Mouse (Mus musculus) heart, postnatal 0 days (tissue): ENCODE results near the gene Bbs10. TPM values are rescaled to one million over a fixed set of nuclear protein-coding genes. Genes with fewer than 3 reads are reported as not detected.

ENCODE experiments used
- ATAC-seq: fragments of 200-750 bp; cut with Nextera tagmentation; 2 replicates; pipeline ENCODE4 v1.8.0; 2017; ENCODE audit warnings: low read depth, moderate number of reproducible peaks, moderate library complexity; ENCODE audit not compliant: insufficient read depth
- DNase-seq: peaks from one replicate; pipeline ENCODE4 v3.0.0-alpha.2; 2016; ENCODE audit warnings: low spot score
- H3K27ac ChIP-seq: fragments of 300-500 bp; sonication (generic); 2 replicates; pipeline ENCODE4 v1.5.1; 2014; ENCODE audit warnings: low read depth, mild to moderate bottlenecking
- H3K27me3 ChIP-seq: fragments of 300-500 bp; sonication (generic); 2 replicates; pipeline ENCODE4 v1.6.1; 2014; ENCODE audit warnings: low read length, mixed read lengths; ENCODE audit not compliant: control insufficient read depth, insufficient read depth
- H3K36me3 ChIP-seq: fragments of 300-500 bp; sonication (generic); replicated peaks from 2 replicates; pipeline ENCODE4 v1.6.1; 2014; ENCODE audit warnings: low read length, mixed read lengths; ENCODE audit not compliant: control insufficient read depth, insufficient read depth
- H3K4me1 ChIP-seq: fragments of 300-500 bp; sonication (generic); 2 replicates; pipeline ENCODE4 v1.6.1; 2014; ENCODE audit warnings: antibody characterized with exemption; ENCODE audit not compliant: control insufficient read depth, insufficient read depth
- H3K4me2 ChIP-seq: fragments of 300-500 bp; sonication (generic); 2 replicates; pipeline ENCODE4 v1.6.1; 2014; ENCODE audit warnings: low read depth, mild to moderate bottlenecking, low read length, moderate library complexity
- H3K4me3 ChIP-seq: fragments of 300-500 bp; sonication (generic); 2 replicates; pipeline ENCODE4 v1.5.1; 2014; ENCODE audit warnings: low read depth, low read length
- H3K9ac ChIP-seq: fragments of 300-500 bp; sonication (generic); replicated peaks from 2 replicates; pipeline ENCODE4 v1.6.1; 2014; ENCODE audit warnings: low read depth, low read length, mixed read lengths
- H3K9me3 ChIP-seq: fragments of 300-500 bp; sonication (generic); replicated peaks from 2 replicates; pipeline ENCODE4 v1.6.1; 2016; ENCODE audit warnings: low read length; ENCODE audit not compliant: control insufficient read depth
- CTCF ChIP-seq: IDR thresholded peaks from 2 replicates; pipeline ENCODE4 v1.5.1; 2016; ENCODE audit warnings: antibody characterized with exemption, control low read depth, low read depth
- EP300 ChIP-seq: IDR thresholded peaks from 2 replicates; pipeline ENCODE4 v1.6.1; 2016; ENCODE audit warnings: antibody characterized with exemption, low read depth
- WGBS: fragments of 180-500 bp; shearing (Covaris S2); extraction: QIAGEN DNeasy Blood & Tissue Kit; methylation state at CpG from one replicate; pipeline ENCODE4 v1.1.7; 2014; 5-methylcytosine and 5-hydroxymethylcytosine counted together
- polyA plus RNA-seq: library from polyadenylated mRNA; unstranded; fragments of >200 nt; fragmentation: Nextera tagmentation; extraction: Ambion mirVana; gene quantifications from 2 replicates; pipeline ENCODE4 v1.2.1, GENCODE M21; 2015
- total RNA-seq: library from RNA; depleted of rRNA; stranded (reverse); fragments of >200 nt; gene quantifications from 2 replicates; pipeline ENCODE4 v1.2.3, GENCODE M21; 2014; ENCODE audit warnings: low replicate concordance

Bbs10 gene
- total and polyA plus RNA-seq, 2 experiments from 2014 or later, result 2.5 to 7.2 TPM

GRCm38 (mm10) chr10:111275822-111276221 lies 22.7 kb upstream of the Bbs10 start:
- no peaks in the 10 kb centered on the region for H3K27me3 ChIP-seq
- peaks cover 10% of the 10 kb centered on the region; the same call in 1 of the 2 replicates for H3K4me1 ChIP-seq
- DNase-seq (no peak), ATAC-seq (no peak)
- H3K9me3 ChIP-seq, result no peaks in the 10 kb centered on the region
- WGBS, result 83% methylated on average over 2 of the region's 2 CpGs
- H3K36me3 ChIP-seq, result peaks cover 57% of the 10 kb centered on the region
- no peak overlapping the region for H3K27ac ChIP-seq
- H3K4me3 ChIP-seq, result no peak overlapping the region
- H3K4me2 ChIP-seq, result no peak overlapping the region
- no peak overlapping the region for H3K9ac ChIP-seq
- TF ChIP-seq CTCF (no peak), EP300 (no peak)

GRCm38 (mm10) chr10:111297631-111298030 lies 848 bp upstream of the Bbs10 start:
- H3K27ac ChIP-seq, result no peak overlapping the region
- WGBS, result 34% methylated on average over 6 of the region's 6 CpGs
- DNase-seq, result no peak

GRCm38 (mm10) chr10:111299591-111299990 lies 1.1 kb downstream of the Bbs10 start:
- Histone ChIP-seq H3K4me2 (no peak overlapping the region), H3K9ac (no peak overlapping the region), H3K9me3 (no peaks in the 10 kb centered on the region), H3K27ac (no peak overlapping the region), H3K27me3 (no peaks in the 10 kb centered on the region), H3K4me1 (0 out of 2 replicates have a peak, but pooled peaks cover 8% of the 10 kb centered on the region), H3K4me3 (no peak overlapping the region), H3K36me3 (no peaks in the 10 kb centered on the region)
- ATAC-seq (no peak), DNase-seq (no peak)
- WGBS, result 71% methylated on average over 6 of the region's 6 CpGs
- TF ChIP-seq EP300 (no peak), CTCF (no peak)

More at GRCm38 (mm10) chr10:111297631-111298030, 848 bp upstream of the Bbs10 start:
- Histone ChIP-seq H3K27me3 (no peaks in the 10 kb centered on the region), H3K36me3 (peaks cover 10% of the 10 kb centered on the region), H3K4me1 (0 out of 2 replicates have a peak, but pooled peaks cover 8% of the 10 kb centered on the region), H3K4me2 (peak overlapping the region; percentile 74), H3K4me3 (peak overlapping the region; percentile 68), H3K9me3 (no peaks in the 10 kb centered on the region), H3K9ac (peak overlapping the region; percentile 56)
- ATAC-seq, result no peak
- TF ChIP-seq CTCF (no peak), EP300 (no peak)

GRCm38 (mm10) chr10:111301041-111301440 lies 2.6 kb downstream of the Bbs10 start:
- Histone ChIP-seq H3K36me3 (no peaks in the 10 kb centered on the region), H3K9ac (no peak overlapping the region), H3K27ac (no peak overlapping the region), H3K27me3 (no peaks in the 10 kb centered on the region), H3K9me3 (no peaks in the 10 kb centered on the region), H3K4me2 (no peak overlapping the region), H3K4me1 (0 out of 2 replicates have a peak, but pooled peaks cover 8% of the 10 kb centered on the region), H3K4me3 (no peak overlapping the region)
- no peak for TF ChIP-seq CTCF
- no peak for TF ChIP-seq EP300
- DNase-seq, result no peak
- ATAC-seq, result no peak
- 88% methylated on average over 5 of the region's 5 CpGs for WGBS

GRCm38 (mm10) chr10:111302486-111302885 lies 4.0 kb downstream of the Bbs10 start:
- ATAC-seq (no peak), DNase-seq (no peak)
- H3K4me2 ChIP-seq, result no peak overlapping the region
- no peak for TF ChIP-seq EP300
- TF ChIP-seq CTCF, result no peak
- H3K27me3 ChIP-seq, result no peaks in the 10 kb centered on the region
- no peak overlapping the region for H3K4me3 ChIP-seq
- H3K9ac ChIP-seq, result no peak overlapping the region
- WGBS, result 74% methylated on average over 6 of the region's 6 CpGs
- no peaks in the 10 kb centered on the region for H3K36me3 ChIP-seq
- H3K9me3 ChIP-seq, result no peaks in the 10 kb centered on the region
- no peak overlapping the region for H3K27ac ChIP-seq
- 0 out of 2 replicates have a peak, but pooled peaks cover 8% of the 10 kb centered on the region for H3K4me1 ChIP-seq

GRCm38 (mm10) chr10:111308850-111309501 lies 10.5 kb downstream of the Bbs10 start:
- no peaks in the 10 kb centered on the region for H3K27me3 ChIP-seq
- no peaks in the 10 kb centered on the region for H3K4me1 ChIP-seq
- H3K9me3 ChIP-seq, result no peaks in the 10 kb centered on the region
- no peak overlapping the region for H3K27ac ChIP-seq
- DNase-seq (no peak), ATAC-seq (no peak)
- no peak overlapping the region for H3K4me3 ChIP-seq
- TF ChIP-seq EP300, result no peak
- no peak for TF ChIP-seq CTCF
- H3K4me2 ChIP-seq, result no peak overlapping the region
- 84% methylated on average over 13 of the region's 13 CpGs for WGBS
- H3K9ac ChIP-seq, result no peak overlapping the region
- no peaks in the 10 kb centered on the region for H3K36me3 ChIP-seq
